Mouse (Mus musculus) myocyte (in vitro differentiated cells): ENCODE measurements around the gene Gpr150. TPM values are rescaled to one million over a fixed set of nuclear protein-coding genes. Genes with fewer than 3 reads are reported as not detected.
A peak's percentile ranks its signal among the peaks of the same experiment; 100 is the strongest.

ENCODE experiments used
- H3K27me3 ChIP-seq: one replicate; pipeline ENCODE4 v1.6.1; 2011; ENCODE audit not compliant: control insufficient read depth, insufficient read depth, insufficient read length
- H3K36me3 ChIP-seq: one replicate; pipeline ENCODE4 v1.6.1; 2011; ENCODE audit not compliant: control insufficient read depth, insufficient read depth
- H3K4me2 ChIP-seq: one replicate; pipeline ENCODE4 v1.6.1; 2011; ENCODE audit warnings: low read depth, control low read depth
- H3K4me3 ChIP-seq: one replicate; pipeline ENCODE4 v1.5.1; 2011; ENCODE audit warnings: mild to moderate bottlenecking, control low read depth, moderate library complexity
- H3K79me2 ChIP-seq: one replicate; pipeline ENCODE4 v1.6.1; 2011; ENCODE audit not compliant: control insufficient read depth, insufficient read depth
- H3ac ChIP-seq: one replicate; pipeline ENCODE4 v1.6.1; 2011; ENCODE audit not compliant: control insufficient read depth, insufficient read length
- CEBPB ChIP-seq: IDR thresholded peaks from 2 replicates; pipeline ENCODE4 v1.6.1; 2011; ENCODE audit warnings: mild to moderate bottlenecking, moderate library complexity; ENCODE audit not compliant: poor library complexity, insufficient read depth, severe bottlenecking
- E2F4 ChIP-seq: IDR thresholded peaks from one replicate; pipeline ENCODE4 v1.6.1; 2011; ENCODE audit warnings: mild to moderate bottlenecking, control low read depth, moderate library complexity; ENCODE audit not compliant: insufficient read depth
- MAX ChIP-seq: IDR thresholded peaks from one replicate; pipeline ENCODE4 v1.6.1; 2011; ENCODE audit warnings: low read depth, mild to moderate bottlenecking, control low read depth
- MYOD1 ChIP-seq, 3 experiments: IDR thresholded peaks; one replicate each; pipeline ENCODE4 v1.6.1; 2011; ENCODE audit warnings: control low read depth in 2 of 3, low read depth in 2 of 3, mild to moderate bottlenecking in 2 of 3, moderate library complexity in 1 of 3; ENCODE audit not compliant: insufficient read length in 2 of 3, control insufficient read depth in 1 of 3
- MYOG ChIP-seq, 3 experiments: IDR thresholded peaks; one replicate each; pipeline ENCODE4 v1.6.1; 2011; ENCODE audit warnings: control low read depth in 2 of 3, low read depth in 2 of 3, mild to moderate bottlenecking in 2 of 3; ENCODE audit not compliant: insufficient read length in 2 of 3, control insufficient read depth in 1 of 3, insufficient read depth in 1 of 3
- POLR2A ChIP-seq: IDR thresholded peaks from one replicate; pipeline ENCODE4 v1.6.1; 2011; ENCODE audit warnings: low read depth, mild to moderate bottlenecking, control low read depth, moderate library complexity; ENCODE audit not compliant: insufficient read length
- POLR2AphosphoS2 ChIP-seq: IDR thresholded peaks from one replicate; pipeline ENCODE4 v1.6.1; 2011; ENCODE audit warnings: low read depth, control low read depth; ENCODE audit not compliant: insufficient read length
- REST ChIP-seq: IDR thresholded peaks from one replicate; pipeline ENCODE4 v1.6.1; 2011; ENCODE audit warnings: mild to moderate bottlenecking, control low read depth, moderate library complexity; ENCODE audit not compliant: insufficient read depth, insufficient read length
- SRF ChIP-seq: IDR thresholded peaks from one replicate; pipeline ENCODE4 v1.6.1; 2011; ENCODE audit warnings: low read depth; ENCODE audit not compliant: control insufficient read depth, insufficient read length
- TCF12 ChIP-seq: IDR thresholded peaks from one replicate; pipeline ENCODE4 v1.6.1; 2011; ENCODE audit warnings: mild to moderate bottlenecking, control low read depth; ENCODE audit not compliant: poor library complexity, insufficient read depth, severe bottlenecking
- TCF3 ChIP-seq: IDR thresholded peaks from one replicate; pipeline ENCODE4 v1.6.1; 2011; ENCODE audit warnings: low read depth, control low read depth; ENCODE audit not compliant: insufficient read length
- USF1 ChIP-seq: IDR thresholded peaks from one replicate; pipeline ENCODE4 v1.6.1; 2011; ENCODE audit warnings: low read depth, mild to moderate bottlenecking, control low read depth, moderate library complexity
- polyA plus RNA-seq: library from polyadenylated mRNA; unstranded; fragments of >200 nt; fragmentation: generic; extraction: Trizol; gene quantifications from one replicate; pipeline ENCODE4 v1.2.1, GENCODE M21; 2012; ENCODE audit warnings: missing spikeins

Gene Gpr150
- polyA plus RNA-seq, 1 experiment, result not detected

DNA sequence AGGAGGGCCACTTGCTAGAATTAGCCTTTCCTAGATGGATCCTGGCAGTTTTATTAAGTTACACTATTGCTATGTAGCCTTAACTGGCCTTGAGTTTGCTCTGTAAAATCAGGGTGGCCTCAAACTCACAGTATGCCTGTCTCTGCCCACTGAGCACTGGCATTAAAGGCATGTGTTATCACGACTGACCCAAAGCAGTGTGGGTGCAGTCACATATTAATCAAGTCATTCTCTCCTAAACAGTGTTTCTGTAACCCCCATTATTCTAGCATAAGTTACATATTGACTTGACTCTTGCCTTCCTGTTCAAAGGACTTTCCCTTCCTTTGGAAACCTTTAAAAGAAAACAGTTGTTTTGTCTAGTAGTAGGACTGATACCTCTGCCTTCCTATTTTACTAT, 14.3 kb downstream of the Gpr150 start:
- no peak overlapping the region for H3K4me2 ChIP-seq
- no peak for TF ChIP-seq TCF3
- TF ChIP-seq TCF12, result no peak
- no peak for TF ChIP-seq SRF
- H3K36me3 ChIP-seq, result no peaks in the 10 kb centered on the region
- no peak overlapping the region for H3ac ChIP-seq
- H3K79me2 ChIP-seq, result no peaks in the 10 kb centered on the region
- no peaks in the 10 kb centered on the region for H3K27me3 ChIP-seq
- no peak overlapping the region for H3K4me3 ChIP-seq

DNA sequence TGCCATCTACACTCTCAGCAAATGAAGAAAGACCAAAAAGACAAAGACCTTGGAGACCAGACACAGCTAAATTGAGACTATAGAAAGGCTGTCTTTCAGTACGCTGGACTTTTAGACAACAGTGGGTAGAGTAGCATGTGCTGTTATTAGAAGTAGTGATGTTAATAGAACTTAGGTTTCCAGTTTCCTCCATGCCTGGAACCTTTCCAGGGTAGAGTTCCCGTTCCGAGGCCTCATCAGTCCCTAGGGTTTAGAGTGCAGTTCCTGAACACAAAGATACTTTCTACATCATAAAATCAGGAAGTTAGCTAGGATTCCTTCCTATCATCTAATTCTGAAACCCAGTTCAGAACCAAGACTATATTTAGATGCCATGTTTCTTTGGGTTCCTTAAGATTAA, 32.2 kb downstream of the Gpr150 start:
- no peaks in the 10 kb centered on the region for H3K36me3 ChIP-seq
- TF ChIP-seq MYOD1 (IDR thresholded peaks at IDR 0.05; ENCODE audit: control insufficient read depth in 1 of 3, insufficient read length in 2 of 3, low read depth in 2 of 3) (no peak), USF1 (no peak), REST (no peak), SRF (no peak), E2F4 (no peak), CEBPB (no peak), TCF3 (no peak), MAX (no peak), POLR2AphosphoS2 (no peak), POLR2A (no peak), MYOG (IDR thresholded peaks at IDR 0.05; ENCODE audit: control insufficient read depth in 1 of 3, insufficient read depth in 1 of 3, insufficient read length in 2 of 3, low read depth in 2 of 3) (no peak), TCF12 (no peak)
- no peak overlapping the region for H3K4me3 ChIP-seq
- no peak overlapping the region for H3ac ChIP-seq
- H3K79me2 ChIP-seq, result no peaks in the 10 kb centered on the region
- no peak overlapping the region for H3K4me2 ChIP-seq
- no peaks in the 10 kb centered on the region for H3K27me3 ChIP-seq

DNA sequence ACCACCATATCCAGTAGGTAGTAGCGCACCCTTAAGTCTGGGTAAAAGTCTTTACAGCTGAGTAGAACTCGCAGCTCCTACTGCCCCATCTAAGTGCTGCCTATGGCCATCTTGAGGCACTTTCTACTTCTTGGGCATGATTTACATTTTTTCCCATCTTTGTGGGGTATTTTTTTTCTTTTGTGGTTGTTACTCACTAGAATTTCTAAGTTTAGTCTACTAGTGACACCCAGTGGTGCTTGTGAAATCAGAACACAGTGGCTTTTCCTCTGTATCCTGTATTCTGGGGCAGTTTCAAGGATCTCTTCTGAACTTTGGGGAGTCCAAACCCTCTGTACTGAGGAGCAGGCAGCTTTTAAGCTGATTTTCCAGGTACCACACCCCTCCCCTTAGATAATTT, 35.0 kb downstream of the Gpr150 start:
- H3ac ChIP-seq, result no peak overlapping the region
- H3K4me3 ChIP-seq, result no peak overlapping the region
- no peaks in the 10 kb centered on the region for H3K36me3 ChIP-seq
- peaks cover 6% of the 10 kb centered on the region for H3K79me2 ChIP-seq
- H3K4me2 ChIP-seq, result no peak overlapping the region
- TF ChIP-seq MAX (no peak), E2F4 (no peak), POLR2AphosphoS2 (no peak), MYOG (IDR thresholded peaks at IDR 0.05; ENCODE audit: control insufficient read depth in 1 of 3, insufficient read depth in 1 of 3, insufficient read length in 2 of 3, low read depth in 2 of 3) (no peak), REST (no peak), CEBPB (no peak), SRF (no peak), USF1 (no peak), TCF3 (no peak), POLR2A (no peak), TCF12 (no peak), MYOD1 (IDR thresholded peaks at IDR 0.05; ENCODE audit: control insufficient read depth in 1 of 3, insufficient read length in 2 of 3, low read depth in 2 of 3) (no peak)
- no peaks in the 10 kb centered on the region for H3K27me3 ChIP-seq

DNA sequence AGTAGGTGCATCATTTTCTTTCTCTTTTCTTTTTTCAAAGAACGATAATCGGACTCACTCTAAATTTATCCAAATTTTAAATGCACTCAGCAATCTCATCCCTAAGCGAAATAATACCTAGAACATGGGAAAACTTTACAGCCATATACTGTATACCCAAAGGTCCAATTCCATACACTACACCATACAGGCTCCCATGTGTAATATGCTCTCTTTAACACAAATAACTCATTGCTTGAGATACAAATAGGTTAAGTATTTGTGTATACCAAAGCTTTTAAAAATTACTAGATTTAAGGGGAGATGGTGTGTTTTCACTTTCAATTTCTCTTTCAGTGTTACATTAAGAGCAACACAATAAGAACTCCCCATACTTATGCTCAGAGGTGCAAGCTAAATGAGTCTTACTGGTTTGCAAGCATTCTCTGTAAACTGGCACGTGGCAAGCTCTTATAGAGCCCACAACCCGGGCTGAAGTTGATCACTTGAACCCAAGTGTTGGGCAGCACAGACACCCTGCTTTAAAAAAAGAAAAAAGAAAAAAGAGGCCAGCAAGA, 37.9 kb downstream of the Gpr150 start:
- Histone ChIP-seq H3K36me3 (no peaks in the 10 kb centered on the region), H3K4me3 (peak overlapping the region; percentile 68), H3K27me3 (no peaks in the 10 kb centered on the region), H3K79me2 (peaks cover 6% of the 10 kb centered on the region), H3ac (peak overlapping the region; percentile 48), H3K4me2 (peak overlapping the region; percentile 37)
- TF ChIP-seq MYOG (IDR thresholded peaks at IDR 0.05; ENCODE audit: control insufficient read depth in 1 of 3, insufficient read depth in 1 of 3, insufficient read length in 2 of 3, low read depth in 2 of 3) (no peak), TCF3 (no peak), MYOD1 (IDR thresholded peaks at IDR 0.05; ENCODE audit: control insufficient read depth in 1 of 3, insufficient read length in 2 of 3, low read depth in 2 of 3) (no peak), POLR2A (no peak), CEBPB (no peak), POLR2AphosphoS2 (no peak), SRF (no peak), TCF12 (no peak), REST (no peak), USF1 (no peak), MAX (no peak), E2F4 (no peak)
